12 mouse cellular contexts compared by ENCODE assay signal in the genomic region with DNA sequence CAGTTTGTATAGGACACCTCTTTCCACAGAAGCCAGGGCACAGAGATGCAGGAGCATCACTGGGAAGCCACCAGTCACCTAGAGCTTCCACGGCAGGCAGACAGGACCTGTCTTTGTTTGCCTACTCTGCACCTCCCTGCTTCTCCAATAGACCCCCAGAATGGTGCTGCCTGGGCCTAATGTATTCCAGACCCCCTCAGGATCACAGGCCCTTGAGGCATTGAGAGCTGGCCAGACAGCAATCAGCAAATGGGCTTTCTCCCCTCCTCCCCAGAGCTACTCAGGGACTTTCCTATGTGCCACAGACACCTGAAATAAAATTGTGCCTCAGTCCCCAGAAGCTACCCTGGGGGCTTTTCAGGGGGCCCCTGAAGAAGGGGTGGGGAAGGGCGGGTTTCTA. TPM values are rescaled to one million over a fixed set of nuclear protein-coding genes. Genes with fewer than 3 reads are reported as not detected.
DNase-seq lines count a peak whose midpoint lies in the region; ATAC-seq and TF ChIP-seq lines count a peak whose summit lies in the region.
"Had no signal": no experiment of that assay in that cellular context is flagged by ENCODE, and none has a peak within 500 bp of the region (broad histone marks: within the 10 kb centered on the region; RNA-seq: fewer than 3 reads in every experiment).

No protein-coding gene starts in this region.

- DNase-seq in gastrocnemius, adult 2 months, result no peak
- no peak for DNase-seq in gastrocnemius, adult 18-20 months (ENCODE audit: low spot score)
- DNase-seq in hindbrain, postnatal 0 days (ENCODE audit: low spot score), result no peak
- no peak for DNase-seq in midbrain, postnatal 0 days (ENCODE audit: low spot score)
- DNase-seq in heart, embryonic 10.5 days (ENCODE audit: low spot score), result no peak
- no peak for DNase-seq in layer of hippocampus, adult 8-10 months (ENCODE audit: low spot score in 2 of 2)
- DNase-seq in natural killer cell, adult 2 months (ENCODE audit: low spot score in 2 of 2), result no peak
- DNase-seq: heart, postnatal 14 days; liver; lung, postnatal 4 days had no signal

- peaks cover 59% of the 10 kb centered on the region for H3K4me1 ChIP-seq in forebrain, embryonic 12.5 days
- H3K4me1 ChIP-seq in hindbrain, postnatal 0 days (ENCODE audit: insufficient read depth, low read length), result no peaks in the 10 kb centered on the region; the same call in 1 of the 2 replicates
- H3K4me1 ChIP-seq in midbrain, postnatal 0 days (ENCODE audit: insufficient read depth, low read length), result no peaks in the 10 kb centered on the region
- H3K4me1 ChIP-seq in heart, embryonic 10.5 days, result peaks cover 16% of the 10 kb centered on the region

- peak overlapping the region; percentile 88; the same call in 1 of the 2 replicates for H3K9ac ChIP-seq in forebrain, embryonic 12.5 days
- no peak overlapping the region for H3K9ac ChIP-seq in hindbrain, postnatal 0 days (replicated peaks; ENCODE audit: low read length)
- H3K9ac ChIP-seq in midbrain, postnatal 0 days (replicated peaks; ENCODE audit: low read length, poor library complexity, severe bottlenecking), result no peak overlapping the region

- TF ChIP-seq CTCF in gastrocnemius, adult 2 months (IDR thresholded peaks at IDR 0.05), result no peak
- no peak for TF ChIP-seq CTCF in hindbrain, postnatal 0 days (IDR thresholded peaks at IDR 0.05; ENCODE audit: low read depth)
- TF ChIP-seq CTCF in midbrain, postnatal 0 days (IDR thresholded peaks at IDR 0.05), result no peak

- WGBS in forebrain, embryonic 12.5 days, result 39% methylated on average over 2 of the region's 2 CpGs
- 38% methylated on average over 2 of the region's 2 CpGs for WGBS in hindbrain, postnatal 0 days
- WGBS in midbrain, postnatal 0 days, result 51% methylated on average over 2 of the region's 2 CpGs
- 66% methylated on average over 2 of the region's 2 CpGs for WGBS in heart, embryonic 10.5 days

- peaks cover 45% of the 10 kb centered on the region for H3K36me3 ChIP-seq in forebrain, embryonic 12.5 days (replicated peaks)
- 0 out of 2 replicates have a peak, but pooled peaks cover 3% of the 10 kb centered on the region for H3K36me3 ChIP-seq in hindbrain, postnatal 0 days (ENCODE audit: insufficient read depth, low read length)
- H3K36me3 ChIP-seq in midbrain, postnatal 0 days (ENCODE audit: insufficient read depth, low read length), result peaks cover 5% of the 10 kb centered on the region; the same call in 1 of the 2 replicates
- H3K36me3 ChIP-seq in heart, embryonic 10.5 days, result peaks cover 40% of the 10 kb centered on the region

- intact Hi-C loops in gastrocnemius, adult 2 months (cut with DNase I), result no loop called here

- no peaks in the 10 kb centered on the region for H3K27me3 ChIP-seq in forebrain, embryonic 12.5 days
- H3K27me3 ChIP-seq in hindbrain, postnatal 0 days (ENCODE audit: insufficient read depth, low read length), result no peaks in the 10 kb centered on the region
- H3K27me3 ChIP-seq in midbrain, postnatal 0 days (ENCODE audit: insufficient read depth, low read length), result no peaks in the 10 kb centered on the region
- H3K27me3 ChIP-seq in heart, embryonic 10.5 days (ENCODE audit: insufficient read depth, poor library complexity, severe bottlenecking), result no peaks in the 10 kb centered on the region

- H3K9me3 ChIP-seq in forebrain, embryonic 12.5 days, result no peaks in the 10 kb centered on the region
- no peaks in the 10 kb centered on the region for H3K9me3 ChIP-seq in hindbrain, postnatal 0 days (ENCODE audit: low read length)
- no peaks in the 10 kb centered on the region for H3K9me3 ChIP-seq in midbrain, postnatal 0 days (ENCODE audit: low read length)
- no peaks in the 10 kb centered on the region; the same call in 1 of the 2 replicates for H3K9me3 ChIP-seq in heart, embryonic 10.5 days

- peak overlapping the region; percentile 75 for H3K4me2 ChIP-seq in forebrain, embryonic 12.5 days
- H3K4me2 ChIP-seq in hindbrain, postnatal 0 days (ENCODE audit: low read depth, low read length), result peak overlapping the region; percentile 74
- peak overlapping the region; percentile 26 for H3K4me2 ChIP-seq in midbrain, postnatal 0 days (ENCODE audit: low read depth, low read length, poor library complexity, severe bottlenecking)

- H3K4me3 ChIP-seq in gastrocnemius, adult 2 months, result peak overlapping the region; percentile 20; the same call in 1 of the 2 replicates
- peak overlapping the region; percentile 81 for H3K4me3 ChIP-seq in forebrain, embryonic 12.5 days (replicated peaks)
- no peak overlapping the region for H3K4me3 ChIP-seq in hindbrain, postnatal 0 days (ENCODE audit: low read length)
- H3K4me3 ChIP-seq in midbrain, postnatal 0 days (ENCODE audit: low read depth, low read length), result no peak overlapping the region
- H3K4me3 ChIP-seq in heart, embryonic 10.5 days, result no peak overlapping the region

- peak overlapping the region; percentile 49; the same call in 1 of the 2 replicates for H3K27ac ChIP-seq in gastrocnemius, adult 2 months
- H3K27ac ChIP-seq in forebrain, embryonic 12.5 days, result peak overlapping the region; percentile 71
- no peak overlapping the region for H3K27ac ChIP-seq in hindbrain, postnatal 0 days
- H3K27ac ChIP-seq in midbrain, postnatal 0 days (ENCODE audit: low read depth, low read length), result no peak overlapping the region
- H3K27ac ChIP-seq in heart, embryonic 10.5 days, result no peak overlapping the region

- ATAC-seq in forebrain, embryonic 12.5 days (ENCODE audit: low FRiP score), result no peak
- no peak for ATAC-seq in hindbrain, postnatal 0 days
- no peak for ATAC-seq in midbrain, postnatal 0 days (ENCODE audit: low FRiP score)

RNA-seq across cellular contexts. Expression of gene Kctd15, which starts 5.2 kb away (rescaled TPM):
- 10 to 100 TPM; 41.4 to 47.1 TPM for total RNA-seq in gastrocnemius, adult 2 months (2021)
- total RNA-seq in gastrocnemius, adult 18-20 months (2021), result 10 to 100 TPM; 45.8 to 49.0 TPM
- 37.9 and 38.1 TPM in 2 replicates for polyA plus RNA-seq in forebrain, embryonic 12.5 days (2016; fragmentation: Nextera tagmentation; extraction: Ambion mirVana)
- 58.7 and 59.7 TPM in 2 replicates for total RNA-seq in hindbrain, postnatal 0 days (2014; rRNA removed)
- polyA plus RNA-seq in hindbrain, postnatal 0 days (2015; fragmentation: Nextera tagmentation; extraction: Ambion mirVana), result 12.6 and 13.2 TPM in 2 replicates
- total RNA-seq in midbrain, postnatal 0 days (2014; rRNA removed), result 61.3 and 69.1 TPM in 2 replicates
- 15.0 and 15.7 TPM in 2 replicates for polyA plus RNA-seq in midbrain, postnatal 0 days (2015; fragmentation: Nextera tagmentation; extraction: Ambion mirVana)
- polyA plus RNA-seq in heart, embryonic 10.5 days (2016; fragmentation: Nextera tagmentation; extraction: Ambion mirVana), result 15.3 and 25.5 TPM in 2 replicates
- total RNA-seq in layer of hippocampus, adult 8-10 months (2022), result 10 to 100 TPM; 11.7 to 14.9 (median 12.8) TPM
- total RNA-seq: MEL had no signal

Comparison
In these comparisons a context has a peak if more than half of its experiments do, and no peak if none do; other contexts are left out.
1. H3K27ac ChIP-seq: peak in gastrocnemius, adult 2 months (single experiment) and forebrain, embryonic 12.5 days (single experiment); none in hindbrain, postnatal 0 days (single experiment), midbrain, postnatal 0 days (single experiment) and heart, embryonic 10.5 days (single experiment).
2. H3K4me3 ChIP-seq: peak in gastrocnemius, adult 2 months (single experiment) and forebrain, embryonic 12.5 days (single experiment); none in hindbrain, postnatal 0 days (single experiment), midbrain, postnatal 0 days (single experiment) and heart, embryonic 10.5 days (single experiment).
3. Peak in every context shown above with its lines, with median percentiles within 50 percentile points of each other: H3K4me2 ChIP-seq.